Mouse (Mus musculus): ENCODE data around the gene Myo5c. TPM values are rescaled to one million over a fixed set of nuclear protein-coding genes. Genes with fewer than 3 reads are reported as not detected.

The Myo5c gene
- total RNA-seq (2014; fragmentation: Nextera tagmentation) (not detected in 2 replicates), total RNA-seq (2017) (not detected in 2 replicates)

GRCm38 (mm10) chr9:75231841-75232746 lies at the start of gene Myo5c:
Gene Myo5c (plus strand): TSS chr9:75232020.
- ATAC-seq (replicated peaks; ENCODE audit: poor library complexity, severe bottlenecking): peak; percentile 84

GRCm38 (mm10) chr9:75187646-75188260 lies 44.1 kb upstream of the Myo5c start:
- ATAC-seq (replicated peaks; ENCODE audit: poor library complexity, severe bottlenecking): no peak

GRCm38 (mm10) chr9:75193858-75194257 lies 38.0 kb upstream of the Myo5c start:
- ATAC-seq (replicated peaks; ENCODE audit: poor library complexity, severe bottlenecking): no peak

GRCm38 (mm10) chr9:75196335-75196734 lies 35.5 kb upstream of the Myo5c start:
- peak; percentile 94 for ATAC-seq (replicated peaks; ENCODE audit: poor library complexity, severe bottlenecking)

- no peak for ATAC-seq (replicated peaks; ENCODE audit: poor library complexity, severe bottlenecking)
These were observed 34.5 kb upstream of the Myo5c start for GRCm38 (mm10) chr9:75197297-75197696.

- ATAC-seq (replicated peaks; ENCODE audit: poor library complexity, severe bottlenecking): no peak
These were observed 30.3 kb upstream of the Myo5c start for GRCm38 (mm10) chr9:75201506-75201905.

- no peak for ATAC-seq (replicated peaks; ENCODE audit: poor library complexity, severe bottlenecking)
These were observed 29.8 kb upstream of the Myo5c start for GRCm38 (mm10) chr9:75202036-75202435.

GRCm38 (mm10) chr9:75209246-75209645 lies 22.6 kb upstream of the Myo5c start:
- ATAC-seq (replicated peaks; ENCODE audit: poor library complexity, severe bottlenecking): no peak

GRCm38 (mm10) chr9:75210269-75210668 lies 21.6 kb upstream of the Myo5c start:
- no peak for ATAC-seq (replicated peaks; ENCODE audit: poor library complexity, severe bottlenecking)

- no peak for ATAC-seq (replicated peaks; ENCODE audit: poor library complexity, severe bottlenecking)
These were observed 16.9 kb upstream of the Myo5c start for GRCm38 (mm10) chr9:75214743-75215413.

- ATAC-seq (replicated peaks; ENCODE audit: poor library complexity, severe bottlenecking): no peak
These were observed 11.9 kb upstream of the Myo5c start for GRCm38 (mm10) chr9:75219942-75220341.

GRCm38 (mm10) chr9:75221420-75222287 lies 10.2 kb upstream of the Myo5c start:
- peak; percentile 45 for ATAC-seq (replicated peaks; ENCODE audit: poor library complexity, severe bottlenecking)

- no peak for ATAC-seq (replicated peaks; ENCODE audit: poor library complexity, severe bottlenecking)
These were observed 1.0 kb downstream of the Myo5c start for GRCm38 (mm10) chr9:75232860-75233259.

- no peak for ATAC-seq (replicated peaks; ENCODE audit: poor library complexity, severe bottlenecking)
These were observed 2.5 kb downstream of the Myo5c start for GRCm38 (mm10) chr9:75234271-75234741.

- ATAC-seq (replicated peaks; ENCODE audit: poor library complexity, severe bottlenecking): no peak
These were observed 3.3 kb downstream of the Myo5c start for GRCm38 (mm10) chr9:75234983-75235627.

- ATAC-seq (replicated peaks; ENCODE audit: poor library complexity, severe bottlenecking): no peak
These were observed 3.9 kb downstream of the Myo5c start for GRCm38 (mm10) chr9:75235696-75236095.

- ATAC-seq (replicated peaks; ENCODE audit: poor library complexity, severe bottlenecking): no peak
These were observed 4.8 kb downstream of the Myo5c start for GRCm38 (mm10) chr9:75236416-75237308.

- ATAC-seq (replicated peaks; ENCODE audit: poor library complexity, severe bottlenecking): no peak
These were observed 6.4 kb downstream of the Myo5c start for GRCm38 (mm10) chr9:75238179-75238578.
